Mouse (Mus musculus) heart, adult 2 months (tissue): ENCODE data around the gene Pom121l2. TPM values are rescaled to one million over a fixed set of nuclear protein-coding genes. Genes with fewer than 3 reads are reported as not detected.

Source experiments
- DNase-seq, 2 experiments: peaks; one replicate each; pipeline ENCODE4 v3.0.0; 2021
- H3K27ac ChIP-seq: fragments of 200-600 bp; 2 replicates; pipeline ENCODE4 v1.8.1; 2022
- H3K27me3 ChIP-seq: fragments of 200-500 bp; 2 replicates; pipeline ENCODE4 v1.6.1; 2012; ENCODE audit warnings: mild to moderate bottlenecking, low read length, inconsistent platforms, mixed read lengths; ENCODE audit not compliant: control insufficient read depth, insufficient read depth
- H3K36me3 ChIP-seq: fragments of 200-500 bp; 2 replicates; pipeline ENCODE4 v1.6.1; 2012; ENCODE audit warnings: low read length, inconsistent platforms; ENCODE audit not compliant: control insufficient read depth, insufficient read depth
- H3K4me1 ChIP-seq: fragments of 200-500 bp; 2 replicates; pipeline ENCODE4 v1.6.1; 2011; ENCODE audit warnings: low read length; ENCODE audit not compliant: control insufficient read depth, insufficient read depth
- H3K4me3 ChIP-seq: fragments of 200-600 bp; 2 replicates; pipeline ENCODE4 v1.8.1; 2022
- H3K79me2 ChIP-seq: fragments of 200-500 bp; replicated peaks from 2 replicates; pipeline ENCODE4 v1.6.1; 2012; ENCODE audit warnings: mild to moderate bottlenecking, inconsistent platforms, low read length, moderate library complexity, mixed read lengths; ENCODE audit not compliant: control insufficient read depth, insufficient read depth
- H3K9ac ChIP-seq: fragments of 200-500 bp; 2 replicates; pipeline ENCODE4 v1.6.1; 2012; ENCODE audit warnings: low read depth, mild to moderate bottlenecking, control low read depth, inconsistent platforms, low read length, mixed read lengths
- CTCF ChIP-seq: fragments of 200-600 bp; IDR thresholded peaks from 2 replicates; pipeline ENCODE4 v1.8.1; 2022; ENCODE audit warnings: antibody characterized with exemption, mild to moderate bottlenecking, moderate library complexity
- EP300 ChIP-seq: fragments of 200-500 bp; IDR thresholded peaks from 2 replicates; pipeline ENCODE4 v1.6.1; 2011; ENCODE audit warnings: low read depth, low read length, control low read depth; ENCODE audit not compliant: insufficient read depth
- POLR2A ChIP-seq: fragments of 200-500 bp; IDR thresholded peaks from 2 replicates; pipeline ENCODE4 v1.6.1; 2011; ENCODE audit warnings: mild to moderate bottlenecking, low read depth, low read length, control low read depth; ENCODE audit not compliant: insufficient read depth
- WGBS: fragments of 180-500 bp; shearing (Covaris S2); methylation state at CpG from one replicate; pipeline ENCODE4 v1.1.7; 2018; 5-methylcytosine and 5-hydroxymethylcytosine counted together
- intact Hi-C: fragments of 180-260 bp; cut with DNase I; formaldehyde crosslinking; loops from one replicate; pipeline ENCODE4 v1.15.1; 2025
- polyA plus RNA-seq: library from polyadenylated mRNA; depleted of rRNA; stranded (reverse); fragments of >200 nt; gene quantifications from 2 replicates; pipeline ENCODE4 v1.2.3, GENCODE M21; 2012
- total RNA-seq, 2 experiments: library from RNA; stranded (reverse); gene quantifications; 2 replicates each; pipeline ENCODE4 v1.2.3; 2021

Gene Pom121l2
- total and polyA plus RNA-seq, 3 experiments: 0.06 TPM; not detected in 2

- peaks cover 12% of the 10 kb centered on the region for H3K27me3 ChIP-seq
- no peak within 1 kb of the TSS for H3K9ac ChIP-seq
- WGBS: 38% methylated on average over 7 of the region's 7 CpGs
- no peak for TF ChIP-seq POLR2A
- no peak for TF ChIP-seq EP300
- TF ChIP-seq CTCF: no peak
- no peak within 1 kb of the TSS for H3K4me3 ChIP-seq
- no peaks in the 10 kb centered on the region; the same call in 1 of the 2 replicates for H3K4me1 ChIP-seq
- no peak for DNase-seq
- H3K36me3 ChIP-seq: no peaks in the 10 kb centered on the region
- H3K79me2 ChIP-seq: no peaks in the 10 kb centered on the region
- intact Hi-C loops: no loop called here
- H3K27ac ChIP-seq: no peak within 1 kb of the TSS
These were observed 28.6 kb downstream of the Pom121l2 start, which contains the start of gene Prss16 for GRCm38 (mm10) chr13:22009642-22010041. Gene Prss16, minus strand, starts transcription at chr13:22009742.

- H3K27ac ChIP-seq: no peak overlapping the region
- H3K79me2 ChIP-seq: no peaks in the 10 kb centered on the region
- no peak for DNase-seq
- no peaks in the 10 kb centered on the region; the same call in 1 of the 2 replicates for H3K36me3 ChIP-seq
- intact Hi-C loops: loop anchor here (2.0 kb wide), 1 partner anchor 19 kb away; no protein-coding TSS in a partner anchor
- H3K9ac ChIP-seq: no peak overlapping the region
- TF ChIP-seq POLR2A (no peak), EP300 (no peak), CTCF (no peak)
- H3K27me3 ChIP-seq: peaks cover 7% of the 10 kb centered on the region
- H3K4me3 ChIP-seq: no peak overlapping the region
- H3K4me1 ChIP-seq: no peaks in the 10 kb centered on the region; the same call in 1 of the 2 replicates
- 31% methylated on average over 13 of the region's 13 CpGs for WGBS
These were observed 32.7 kb downstream of the Pom121l2 start for GRCm38 (mm10) chr13:22013716-22014115.

- 12% methylated on average over 17 of the region's 17 CpGs for WGBS
- no peak for TF ChIP-seq CTCF
- TF ChIP-seq POLR2A: no peak
- Histone ChIP-seq H3K4me3 (peak overlapping the region; percentile 38), H3K27me3 (peaks cover 7% of the 10 kb centered on the region), H3K79me2 (no peaks in the 10 kb centered on the region), H3K27ac (no peak overlapping the region), H3K36me3 (no peaks in the 10 kb centered on the region; the same call in 1 of the 2 replicates), H3K4me1 (no peaks in the 10 kb centered on the region; the same call in 1 of the 2 replicates), H3K9ac (0 out of 2 replicates have a peak overlapping the region, but pooled peaks have one; percentile 20)
- peak; percentile 20 to 38 for DNase-seq
- intact Hi-C loops: loop anchor here (2.0 kb wide), 1 partner anchor 20 kb away; no protein-coding TSS in a partner anchor
These were observed 33.4 kb downstream of the Pom121l2 start for GRCm38 (mm10) chr13:22014411-22014845.

- no peak overlapping the region for H3K9ac ChIP-seq
- peak; percentile 74 to 80 for DNase-seq
- TF ChIP-seq POLR2A: no peak
- 0 out of 2 replicates have a peak, but pooled peaks have one; percentile 42 for TF ChIP-seq EP300
- TF ChIP-seq CTCF: peak; percentile 59
- peak overlapping the region; percentile 31 for H3K4me3 ChIP-seq
- no peak overlapping the region for H3K27ac ChIP-seq
- no peaks in the 10 kb centered on the region for H3K79me2 ChIP-seq
- intact Hi-C loops: loop anchor here (2.0 kb wide), 1 partner anchor 21 kb away; no protein-coding TSS in a partner anchor
- peaks cover 7% of the 10 kb centered on the region for H3K27me3 ChIP-seq
- H3K4me1 ChIP-seq: no peaks in the 10 kb centered on the region; the same call in 1 of the 2 replicates
- H3K36me3 ChIP-seq: no peaks in the 10 kb centered on the region; the same call in 1 of the 2 replicates
- WGBS: 17% methylated on average over 27 of the region's 27 CpGs
These were observed 34.8 kb downstream of the Pom121l2 start for GRCm38 (mm10) chr13:22015479-22016450.

- H3K27ac ChIP-seq: no peak overlapping the region; the same call in 1 of the 2 replicates
- H3K79me2 ChIP-seq: no peaks in the 10 kb centered on the region
- intact Hi-C loops: loop anchor here (2.0 to 10.0 kb wide), 6 partner anchors 45 to 1417 kb away; no protein-coding TSS in a partner anchor
- no peaks in the 10 kb centered on the region; the same call in 1 of the 2 replicates for H3K4me1 ChIP-seq
- TF ChIP-seq EP300 (no peak), POLR2A (no peak), CTCF (no peak)
- DNase-seq: peak; percentile 46 to 48
- peak overlapping the region; percentile 58 for H3K4me3 ChIP-seq
- no peaks in the 10 kb centered on the region; the same call in 1 of the 2 replicates for H3K36me3 ChIP-seq
- WGBS: 3% methylated on average over 44 of the region's 44 CpGs
- peaks cover under 1% of the 10 kb centered on the region; the same call in 1 of the 2 replicates for H3K27me3 ChIP-seq
- H3K9ac ChIP-seq: peak overlapping the region; percentile 51
These were observed 39.2 kb downstream of the Pom121l2 start for GRCm38 (mm10) chr13:22019934-22020835.
